Mouse (Mus musculus) heart, postnatal 14 days (tissue): Measurements from ENCODE around the gene Fut2. TPM values are rescaled to one million over a fixed set of nuclear protein-coding genes. Genes with fewer than 3 reads are reported as not detected.

Source experiments
- DNase-seq, 2 experiments: peaks; one replicate each; pipeline ENCODE4 v3.0.0; 2021 to 2022
- intact Hi-C: fragments of 180-260 bp; cut with DNase I; formaldehyde crosslinking; loops from one replicate; pipeline ENCODE4 v1.15.1; 2025
- long read RNA-seq, 2 experiments: library from polyadenylated mRNA; stranded (forward); transcript quantifications; one replicate each; pipeline ENCODE4 v2.0.0; 2021
- total RNA-seq, 2 experiments: library from RNA; stranded (reverse); gene quantifications; 2 replicates each; pipeline ENCODE4 v1.2.3; 2021

Gene Fut2
- total RNA-seq = under 1 TPM; 0.37 to 0.69 TPM
- long read RNA-seq, experiment 1 = 0 reads
- long read RNA-seq, experiment 2 = 0 reads

DNA sequence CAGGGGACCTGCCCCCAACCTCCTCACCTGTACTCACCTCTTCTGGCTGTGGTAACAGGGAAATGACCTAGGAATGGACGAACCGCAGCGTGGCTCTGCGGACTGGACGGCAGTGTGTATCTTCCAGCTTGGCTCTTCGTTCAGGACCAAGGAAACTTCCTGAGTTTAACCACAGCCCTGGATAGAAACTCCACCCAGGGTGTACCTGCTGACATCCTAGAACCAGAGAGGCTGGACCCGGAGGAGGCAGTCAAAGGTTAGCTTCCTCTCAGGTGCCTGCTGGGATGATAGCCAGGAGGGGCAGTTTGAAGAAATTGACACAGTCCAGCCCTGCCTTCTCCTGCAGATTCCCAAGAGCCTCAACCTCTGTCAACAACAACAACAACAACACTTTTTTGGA lies at the start of gene Fut2:
Gene Fut2 (minus strand): TSS at position 234 of the 400 bp plus-strand sequence.
- no peak for DNase-seq
- intact Hi-C loops = no loop called here

- peak; percentile 98 for DNase-seq
- intact Hi-C loops = no loop called here
Measured at GRCm38 (mm10) chr7:45715090-45715708, 49.0 kb upstream of the Fut2 start, which contains the start of gene Rpl18. Rpl18 (plus strand) TSS chr7:45715457.

DNA sequence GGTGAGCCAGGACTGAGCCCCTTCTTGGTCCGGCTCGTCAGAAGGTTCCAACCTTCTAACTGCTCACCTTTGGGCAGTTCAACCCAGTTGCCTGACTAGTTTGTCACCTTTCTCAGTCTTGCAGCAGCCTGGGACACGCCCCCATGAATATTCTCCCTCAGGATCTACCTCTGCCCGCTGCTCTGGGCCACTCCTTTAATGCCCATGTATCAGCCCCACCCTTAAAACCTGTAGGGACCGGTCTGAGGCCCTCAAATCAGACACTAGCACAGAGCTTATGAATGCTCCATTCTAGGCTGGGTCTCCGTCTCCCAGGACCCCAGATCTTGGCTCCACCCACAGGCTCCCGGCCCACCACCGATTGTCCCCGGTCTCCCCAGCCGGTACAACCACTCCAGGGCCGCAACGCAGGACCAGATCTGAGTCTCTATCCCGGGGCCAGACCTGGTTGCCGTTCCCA lies 48.5 kb upstream of the Fut2 start:
- intact Hi-C loops = no loop called here

GRCm38 (mm10) chr7:45713881-45714520 lies 47.8 kb upstream of the Fut2 start:
- intact Hi-C loops = no loop called here
- no peak for DNase-seq

More for the DNA sequence above, 48.5 kb upstream of the Fut2 start:
- no peak for DNase-seq

- DNase-seq = no peak
- intact Hi-C loops = no loop called here
Measured at GRCm38 (mm10) chr7:45713396-45713795, 47.2 kb upstream of the Fut2 start.

DNA sequence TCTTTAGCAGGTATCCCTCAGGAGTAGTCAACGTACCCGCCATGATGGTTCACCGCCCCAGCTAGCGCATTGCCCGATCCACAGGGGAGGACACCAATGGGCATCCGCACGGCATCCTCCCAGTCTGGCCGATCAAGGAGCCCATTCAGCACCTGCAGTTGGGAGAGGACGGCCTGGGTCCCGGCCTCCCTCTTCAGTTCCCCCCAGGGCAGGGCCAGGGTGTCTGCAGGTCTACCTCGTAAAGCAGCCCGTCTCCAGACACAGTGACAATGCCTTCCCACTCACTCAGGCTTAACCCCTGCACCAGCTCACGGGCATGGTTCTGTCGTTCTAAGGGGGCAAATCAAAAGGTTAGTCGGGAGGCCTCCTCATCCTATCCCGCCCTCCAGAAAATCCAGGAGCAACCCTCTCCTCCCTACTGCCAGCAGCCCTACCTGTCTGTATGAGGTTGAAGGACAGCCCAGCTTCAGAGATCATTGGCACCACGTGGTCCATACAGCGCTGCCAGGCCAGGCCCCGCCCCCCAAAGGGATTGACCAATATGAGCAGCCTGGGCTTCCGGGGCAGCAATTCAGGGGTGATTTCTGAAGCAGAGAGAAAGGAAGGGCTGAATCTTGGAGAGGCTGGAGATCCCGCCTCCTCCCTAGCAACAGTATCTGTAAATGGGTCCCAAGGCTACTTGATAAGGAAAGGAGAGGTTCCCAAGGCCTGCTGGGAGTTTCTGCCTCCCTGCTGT lies 46.0 kb upstream of the Fut2 start:
- intact Hi-C loops = no loop called here
- no peak for DNase-seq

GRCm38 (mm10) chr7:45711316-45712021 lies 45.3 kb upstream of the Fut2 start:
- no peak for DNase-seq
- intact Hi-C loops = no loop called here

DNA sequence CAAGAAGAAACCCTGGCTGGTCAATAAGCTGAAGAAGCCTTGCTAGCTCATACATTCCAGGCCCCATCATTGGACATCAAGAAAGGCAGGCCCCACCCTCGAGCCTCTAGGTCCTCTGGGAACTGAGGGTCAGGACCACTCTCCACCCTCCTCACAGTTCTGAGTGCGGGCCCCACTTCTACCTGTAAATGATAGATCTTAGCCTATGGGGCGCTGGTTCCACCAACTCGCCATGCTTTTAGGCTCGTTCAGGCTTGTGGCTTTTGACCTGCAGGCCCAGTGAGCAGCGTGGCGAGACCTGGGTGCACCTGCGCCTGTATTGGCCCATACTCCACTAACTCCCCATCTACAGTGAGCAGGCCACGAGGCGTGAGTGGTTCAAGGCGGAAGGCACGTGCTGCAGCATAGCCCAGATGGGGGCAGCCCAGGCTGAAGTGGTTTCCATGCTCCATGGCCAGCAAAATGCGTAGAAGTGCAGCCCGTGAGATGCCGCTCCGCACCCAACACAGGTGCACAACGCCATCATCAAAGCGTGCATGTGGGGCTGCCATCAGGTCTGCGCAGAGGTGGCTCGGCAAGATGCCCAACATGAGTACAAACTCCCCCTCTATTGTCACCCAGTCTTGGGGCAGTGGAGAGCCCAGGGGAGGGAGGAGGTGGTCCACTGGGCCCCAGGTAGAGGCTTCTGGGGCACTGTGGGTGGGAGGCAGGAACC lies 44.4 kb upstream of the Fut2 start:
- no peak for DNase-seq
- intact Hi-C loops = no loop called here

DNA sequence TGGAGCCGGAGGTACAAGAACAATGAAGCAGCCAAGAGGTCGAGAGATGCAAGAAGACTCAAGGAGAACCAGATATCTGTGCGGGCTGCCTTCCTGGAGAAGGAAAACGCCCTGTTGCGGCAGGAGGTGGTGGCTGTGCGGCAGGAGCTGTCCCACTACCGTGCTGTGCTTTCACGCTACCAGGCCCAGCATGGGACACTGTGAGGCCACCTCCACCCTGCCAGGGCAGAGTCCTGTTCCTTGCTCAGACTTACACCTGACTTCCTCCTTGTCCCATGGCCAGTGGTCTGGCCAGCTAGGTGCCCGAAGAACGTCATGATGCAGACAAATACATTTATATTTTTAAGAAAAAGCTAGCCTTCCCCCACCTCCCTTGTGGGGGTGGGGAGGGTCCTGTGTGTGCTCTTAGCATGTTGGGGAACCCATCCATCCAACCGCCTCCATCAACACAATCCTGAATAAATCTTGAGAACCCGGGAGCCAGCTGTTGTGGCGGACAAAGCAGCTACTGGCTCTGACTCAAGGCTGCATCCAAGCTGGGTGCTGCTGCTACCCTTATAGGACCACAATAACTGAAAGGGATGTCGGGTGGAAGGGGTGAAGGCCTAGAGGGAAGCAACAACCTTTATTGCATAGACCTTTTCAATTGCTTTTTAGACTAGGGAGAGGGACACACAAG lies 43.6 kb upstream of the Fut2 start:
- DNase-seq = no peak
- intact Hi-C loops = no loop called here

DNA sequence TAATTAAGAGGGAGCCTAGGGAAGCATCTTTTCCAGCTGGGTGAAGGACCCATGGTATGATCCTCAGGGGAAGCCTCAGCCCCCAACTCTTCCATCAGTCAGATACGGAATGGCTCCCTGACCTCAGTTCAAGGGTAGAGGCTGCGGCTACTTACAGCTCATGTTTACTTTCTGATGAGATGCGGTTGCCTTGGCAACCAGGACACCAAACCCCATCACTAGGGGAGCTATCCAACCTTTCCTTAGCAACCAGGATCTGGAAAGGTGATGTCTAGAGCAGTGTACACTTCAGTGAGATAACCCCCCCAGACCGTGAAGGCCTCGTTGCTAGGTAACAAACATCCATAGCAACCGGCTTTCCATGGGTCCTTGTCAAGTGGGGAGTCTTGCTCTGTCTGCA lies 42.8 kb upstream of the Fut2 start:
- DNase-seq = no peak
- intact Hi-C loops = no loop called here

GRCm38 (mm10) chr7:45708221-45708761 lies 42.1 kb upstream of the Fut2 start:
- intact Hi-C loops = no loop called here
- peak; percentile 50 to 61 for DNase-seq

DNA sequence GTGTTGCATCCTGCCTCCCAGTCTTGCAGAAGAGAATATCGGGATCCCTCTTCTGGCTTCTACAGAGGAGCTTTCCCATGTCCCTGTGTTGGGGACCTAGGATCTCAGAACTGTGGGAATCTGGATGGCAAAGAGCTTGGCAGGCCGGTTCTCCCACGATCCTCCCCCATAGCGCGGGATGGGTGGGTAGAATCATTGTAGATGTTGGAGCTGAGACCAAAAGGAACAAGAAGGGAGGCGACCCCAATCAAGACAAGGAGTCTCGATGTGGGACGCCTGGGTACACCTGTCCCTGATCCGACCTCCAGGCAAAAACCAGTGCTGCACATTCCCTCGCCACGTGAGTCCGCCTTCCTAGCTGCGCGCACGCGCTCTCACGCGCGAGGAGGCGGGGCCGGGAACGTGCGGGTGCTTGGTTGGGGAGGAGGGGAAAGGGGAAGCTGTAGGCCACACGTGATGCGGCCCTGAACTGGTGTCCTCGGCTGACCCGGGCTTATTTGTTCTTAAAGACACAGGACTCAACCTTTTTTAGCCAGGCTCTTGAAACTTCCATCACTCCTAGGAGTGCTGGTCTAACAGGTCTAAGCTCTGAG lies 41.3 kb upstream of the Fut2 start:
- peak; percentile 96 to 99 for DNase-seq
- intact Hi-C loops = no loop called here

- intact Hi-C loops = no loop called here
- DNase-seq = peak; percentile 93
Measured at GRCm38 (mm10) chr7:45706721-45707241, 40.6 kb upstream of the Fut2 start.

DNA sequence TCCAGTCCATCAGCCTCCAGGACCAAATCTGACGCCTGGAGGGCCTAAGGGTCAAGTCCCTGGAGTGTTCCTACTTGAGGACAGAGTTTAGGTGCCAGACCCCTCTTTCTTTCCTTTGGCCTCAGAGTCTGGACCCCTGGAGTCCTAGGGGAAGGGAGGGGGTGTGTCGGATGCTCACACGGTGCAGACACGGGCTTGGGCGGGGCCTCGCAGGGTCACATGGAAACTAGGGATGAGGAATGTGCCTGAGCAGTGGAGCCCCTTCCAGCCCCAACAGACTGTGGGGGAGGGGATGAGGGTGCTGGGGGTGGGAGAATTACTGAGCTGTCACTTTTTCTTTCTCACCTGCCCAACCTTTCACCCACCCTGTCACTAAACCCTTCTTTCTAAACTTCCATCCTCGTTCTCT lies 39.7 kb upstream of the Fut2 start:
- intact Hi-C loops = no loop called here
- peak; percentile 73 to 87 for DNase-seq

- intact Hi-C loops = no loop called here
- peak in 1 of 2 experiments; percentile 57 for DNase-seq
Measured at GRCm38 (mm10) chr7:45705443-45705864, 39.3 kb upstream of the Fut2 start.

DNA sequence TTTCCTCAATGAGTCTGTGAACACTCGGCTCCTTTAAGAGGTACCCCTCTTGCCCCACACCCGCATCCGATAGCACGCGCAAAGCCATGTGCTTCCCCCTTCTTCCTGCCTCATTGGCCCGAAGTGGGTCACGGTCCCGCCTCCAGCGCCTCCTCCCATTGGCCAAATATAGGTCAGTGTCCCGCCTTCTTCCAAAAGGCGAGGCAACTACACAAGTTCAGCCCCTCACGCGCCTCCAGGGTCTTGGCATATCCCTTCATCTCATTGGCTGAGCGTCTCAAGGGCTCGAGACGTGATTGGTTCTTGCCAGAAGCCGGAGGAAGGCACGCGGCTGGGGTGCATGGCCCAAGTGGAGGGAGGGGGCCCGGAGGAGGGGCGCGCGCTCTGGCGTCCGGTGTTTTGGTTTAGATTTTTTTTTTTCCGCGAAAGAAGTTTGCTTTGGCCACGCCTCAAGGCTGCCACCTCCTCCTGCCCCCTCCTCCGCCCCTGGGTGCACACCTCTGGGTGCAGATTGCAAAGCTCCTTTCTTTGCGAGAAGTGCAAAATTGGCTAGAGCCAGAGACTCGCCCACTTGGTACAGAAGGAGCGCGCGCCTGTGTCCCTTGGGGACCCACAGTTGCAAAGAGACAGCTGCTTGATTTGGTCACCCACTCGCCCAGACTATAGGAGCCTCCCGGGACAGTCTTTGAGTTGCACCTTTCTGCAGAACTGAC lies 38.7 kb upstream of the Fut2 start, which contains the start of gene Dbp:
Gene Dbp (plus strand): TSS at position 359 of the 713 bp plus-strand sequence.
- peak; percentile 97 to 98 for DNase-seq
- intact Hi-C loops = loop anchor here (5.0 kb wide), 1 partner anchor 243 kb away; no protein-coding TSS in a partner anchor

- peak; percentile 56 to 67 for DNase-seq
- intact Hi-C loops = loop anchor here (5.0 kb wide), 1 partner anchor 242 kb away; no protein-coding TSS in a partner anchor
Measured at GRCm38 (mm10) chr7:45704046-45704559, 37.9 kb upstream of the Fut2 start.
